Mouse (Mus musculus): Measurements from ENCODE around the gene Prkg1. TPM values are rescaled to one million over a fixed set of nuclear protein-coding genes. Genes with fewer than 3 reads are reported as not detected.

Prkg1 gene
- polyA plus RNA-seq, 1 experiment: 1.1 TPM

GRCm38 (mm10) chr19:30998572-30998971, 766.3 kb downstream of the Prkg1 start:
- no peak for TF ChIP-seq GATA1 (IDR thresholded peaks at IDR 0.05; ENCODE audit: borderline replicate concordance, low read length)
- no peak for TF ChIP-seq FLI1 (IDR thresholded peaks at IDR 0.05; ENCODE audit: low read length)
- Histone ChIP-seq H3K9me3 (no peaks in the 10 kb centered on the region), H3K4me1 (no peaks in the 10 kb centered on the region), H3K27me3 (replicated peaks) (no peaks in the 10 kb centered on the region), H3K36me3 (replicated peaks; ENCODE audit: low read length) (no peaks in the 10 kb centered on the region), H3K4me3 (replicated peaks) (no peak overlapping the region)

GRCm38 (mm10) chr19:30990390-30990789, 774.4 kb downstream of the Prkg1 start:
- Histone ChIP-seq H3K9me3 (no peaks in the 10 kb centered on the region), H3K4me1 (peaks cover 4% of the 10 kb centered on the region; the same call in 1 of the 2 replicates), H3K4me3 (replicated peaks) (no peak overlapping the region), H3K36me3 (replicated peaks; ENCODE audit: low read length) (no peaks in the 10 kb centered on the region), H3K27me3 (replicated peaks) (no peaks in the 10 kb centered on the region)
- TF ChIP-seq GATA1 (IDR thresholded peaks at IDR 0.05; ENCODE audit: borderline replicate concordance, low read length) (no peak), FLI1 (IDR thresholded peaks at IDR 0.05; ENCODE audit: low read length) (no peak)

GRCm38 (mm10) chr19:30982436-30982835, 782.4 kb downstream of the Prkg1 start:
- no peaks in the 10 kb centered on the region for H3K9me3 ChIP-seq
- no peak for TF ChIP-seq FLI1 (IDR thresholded peaks at IDR 0.05; ENCODE audit: low read length)
- TF ChIP-seq GATA1 (IDR thresholded peaks at IDR 0.05; ENCODE audit: borderline replicate concordance, low read length): no peak
- no peaks in the 10 kb centered on the region for H3K36me3 ChIP-seq (replicated peaks; ENCODE audit: low read length)
- peaks cover 6% of the 10 kb centered on the region; the same call in 1 of the 2 replicates for H3K4me1 ChIP-seq
- H3K4me3 ChIP-seq (replicated peaks): no peak overlapping the region
- no peaks in the 10 kb centered on the region for H3K27me3 ChIP-seq (replicated peaks)

GRCm38 (mm10) chr19:30978096-30978495, 786.7 kb downstream of the Prkg1 start:
- no peaks in the 10 kb centered on the region for H3K9me3 ChIP-seq
- no peaks in the 10 kb centered on the region for H3K27me3 ChIP-seq (replicated peaks)
- H3K4me1 ChIP-seq: no peaks in the 10 kb centered on the region
- no peak overlapping the region for H3K4me3 ChIP-seq (replicated peaks)
- no peak for TF ChIP-seq GATA1 (IDR thresholded peaks at IDR 0.05; ENCODE audit: borderline replicate concordance, low read length)
- TF ChIP-seq FLI1 (IDR thresholded peaks at IDR 0.05; ENCODE audit: low read length): no peak
- H3K36me3 ChIP-seq (replicated peaks; ENCODE audit: low read length): no peaks in the 10 kb centered on the region

- Histone ChIP-seq H3K4me1 (no peaks in the 10 kb centered on the region), H3K9me3 (no peaks in the 10 kb centered on the region), H3K36me3 (replicated peaks; ENCODE audit: low read length) (no peaks in the 10 kb centered on the region), H3K27me3 (replicated peaks) (no peaks in the 10 kb centered on the region), H3K4me3 (replicated peaks) (no peak overlapping the region)
- TF ChIP-seq GATA1 (IDR thresholded peaks at IDR 0.05; ENCODE audit: borderline replicate concordance, low read length) (no peak), FLI1 (IDR thresholded peaks at IDR 0.05; ENCODE audit: low read length) (no peak)
These were observed 814.2 kb downstream of the Prkg1 start for GRCm38 (mm10) chr19:30950610-30951009.

- Histone ChIP-seq H3K4me3 (replicated peaks) (no peak overlapping the region), H3K9me3 (no peaks in the 10 kb centered on the region), H3K36me3 (replicated peaks; ENCODE audit: low read length) (no peaks in the 10 kb centered on the region), H3K27me3 (replicated peaks) (no peaks in the 10 kb centered on the region), H3K4me1 (no peaks in the 10 kb centered on the region)
- TF ChIP-seq FLI1 (IDR thresholded peaks at IDR 0.05; ENCODE audit: low read length) (no peak), GATA1 (IDR thresholded peaks at IDR 0.05; ENCODE audit: borderline replicate concordance, low read length) (no peak)
These were observed 816.6 kb downstream of the Prkg1 start for GRCm38 (mm10) chr19:30948202-30948601.

GRCm38 (mm10) chr19:30942369-30942992, 822.4 kb downstream of the Prkg1 start:
- TF ChIP-seq FLI1 (IDR thresholded peaks at IDR 0.05; ENCODE audit: low read length) (no peak), GATA1 (IDR thresholded peaks at IDR 0.05; ENCODE audit: borderline replicate concordance, low read length) (no peak)
- Histone ChIP-seq H3K9me3 (no peaks in the 10 kb centered on the region), H3K27me3 (replicated peaks) (no peaks in the 10 kb centered on the region), H3K4me3 (replicated peaks) (peak overlapping the region; percentile 71), H3K4me1 (peaks cover 15% of the 10 kb centered on the region), H3K36me3 (replicated peaks; ENCODE audit: low read length) (no peaks in the 10 kb centered on the region)

GRCm38 (mm10) chr19:30938058-30938457, 826.8 kb downstream of the Prkg1 start:
- Histone ChIP-seq H3K36me3 (replicated peaks; ENCODE audit: low read length) (no peaks in the 10 kb centered on the region), H3K4me3 (replicated peaks) (no peak overlapping the region), H3K9me3 (no peaks in the 10 kb centered on the region), H3K27me3 (replicated peaks) (no peaks in the 10 kb centered on the region), H3K4me1 (peaks cover 15% of the 10 kb centered on the region)
- TF ChIP-seq FLI1 (IDR thresholded peaks at IDR 0.05; ENCODE audit: low read length) (no peak), GATA1 (IDR thresholded peaks at IDR 0.05; ENCODE audit: borderline replicate concordance, low read length) (no peak)

- no peaks in the 10 kb centered on the region for H3K27me3 ChIP-seq (replicated peaks)
- no peaks in the 10 kb centered on the region for H3K9me3 ChIP-seq
- H3K4me3 ChIP-seq (replicated peaks): no peak overlapping the region
- H3K36me3 ChIP-seq (replicated peaks; ENCODE audit: low read length): no peaks in the 10 kb centered on the region
- H3K4me1 ChIP-seq: no peaks in the 10 kb centered on the region
- TF ChIP-seq GATA1 (IDR thresholded peaks at IDR 0.05; ENCODE audit: borderline replicate concordance, low read length): no peak
- no peak for TF ChIP-seq FLI1 (IDR thresholded peaks at IDR 0.05; ENCODE audit: low read length)
These were observed 833.2 kb downstream of the Prkg1 start for GRCm38 (mm10) chr19:30931469-30932192.

- TF ChIP-seq FLI1 (IDR thresholded peaks at IDR 0.05; ENCODE audit: low read length) (no peak), GATA1 (IDR thresholded peaks at IDR 0.05; ENCODE audit: borderline replicate concordance, low read length) (no peak)
- H3K4me3 ChIP-seq (replicated peaks): no peak overlapping the region
- no peaks in the 10 kb centered on the region for H3K27me3 ChIP-seq (replicated peaks)
- peaks cover 7% of the 10 kb centered on the region for H3K9me3 ChIP-seq
- H3K36me3 ChIP-seq (replicated peaks; ENCODE audit: low read length): no peaks in the 10 kb centered on the region
- no peaks in the 10 kb centered on the region for H3K4me1 ChIP-seq
These were observed 840.8 kb downstream of the Prkg1 start for GRCm38 (mm10) chr19:30924032-30924431.
